Comparison of ENCODE assay signal across 8 mouse cellular contexts in the genomic region with DNA sequence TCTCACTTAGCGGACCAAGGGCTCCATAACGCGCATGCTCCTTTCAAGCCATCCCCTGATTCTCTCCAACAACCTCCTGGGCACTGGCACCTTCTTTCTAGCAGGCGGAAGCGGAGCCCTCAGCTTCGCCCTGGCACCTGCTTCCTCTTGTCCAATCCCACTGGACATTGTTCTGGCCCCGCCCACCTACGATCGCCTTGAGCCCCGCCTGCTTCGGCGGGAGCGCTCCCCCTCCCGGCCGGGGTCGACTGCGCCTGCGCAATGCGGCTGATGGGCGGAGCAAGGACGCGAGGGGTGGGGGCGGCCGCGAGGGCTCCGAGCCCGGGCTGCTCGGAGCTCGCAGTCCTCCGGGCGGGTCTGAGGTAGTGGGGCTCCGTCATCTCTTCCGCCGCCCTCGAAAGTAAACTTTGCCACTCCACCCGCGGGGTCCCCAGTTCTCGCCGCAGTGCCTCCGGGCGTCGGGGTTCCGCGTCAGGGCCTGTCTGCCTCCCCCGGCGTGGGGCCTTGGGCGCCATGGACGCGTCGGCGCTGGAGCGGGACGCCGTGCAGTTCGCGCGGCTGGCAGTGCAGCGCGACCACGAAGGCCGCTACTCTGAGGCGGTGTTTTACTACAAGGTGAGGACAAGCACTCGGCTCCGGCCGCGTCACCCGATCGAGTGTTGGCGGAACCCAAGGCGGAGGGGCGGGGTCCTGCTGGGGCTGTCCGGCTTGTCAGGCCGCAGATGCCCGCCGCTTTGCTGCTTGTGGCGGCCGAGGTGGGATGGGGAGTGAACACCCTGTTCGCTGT. TPM values are rescaled to one million over a fixed set of nuclear protein-coding genes. Genes with fewer than 3 reads are reported as not detected.
DNase-seq lines count a peak whose midpoint lies in the region; ATAC-seq and TF ChIP-seq lines count a peak whose summit lies in the region.

A gene (plus strand): TSS at position 270 of the 787 bp plus-strand sequence.

- peaks cover 25% of the 10 kb centered on the region for H3K4me1 ChIP-seq in hindbrain, embryonic 13.5 days (replicated peaks)

- ATAC-seq in Patski = peak; percentile 97
- peak; percentile 98 for ATAC-seq in hindbrain, embryonic 13.5 days (ENCODE audit: low FRiP score)

- peaks cover 9% of the 10 kb centered on the region for H3K27me3 ChIP-seq in Patski
- no peaks in the 10 kb centered on the region for H3K27me3 ChIP-seq in hindbrain, embryonic 13.5 days

- peak within 1 kb of the TSS; percentile 82 for H3K4me3 ChIP-seq in hindbrain, embryonic 13.5 days

- DNase-seq in Patski (ENCODE audit: low read depth, low spot score) = peak; percentile 83
- DNase-seq in cerebellum, postnatal 14 days = peak; percentile 100
- peak; percentile 94 to 97 for DNase-seq in frontal cortex, postnatal 14 days (ENCODE audit: low spot score in 2 of 2)
- DNase-seq in layer of hippocampus, postnatal 25 days (ENCODE audit: extremely low spot score in 1 of 2, low spot score in 1 of 2) = peak; percentile 98
- DNase-seq in lung, postnatal 25 days (ENCODE audit: low spot score) = peak; percentile 97
- DNase-seq in retina, embryonic 14.5 days (ENCODE audit: low spot score) = peak; percentile 99
- DNase-seq in thymus, postnatal 4 days = peak; percentile 100

- in situ Hi-C loops in Patski (cut with MboI; ENCODE audit: low pct_unique_long_range_greater_than_20kb) = no loop called here

- H3K27ac ChIP-seq in hindbrain, embryonic 13.5 days = peak within 1 kb of the TSS; percentile 94

- H3K36me3 ChIP-seq in hindbrain, embryonic 13.5 days = peaks cover 7% of the 10 kb centered on the region; the same call in 1 of the 2 replicates

- WGBS in hindbrain, embryonic 13.5 days = under 1% methylated on average over 78 of the region's 78 CpGs

- POLR2A ChIA-PET in Patski (lab: Charles Lee) = interaction anchor here (0.5 kb wide), 1 partner anchor 205 kb away, joined by 3 read pairs; no protein-coding TSS in a partner anchor

- no peaks in the 10 kb centered on the region for H3K9me3 ChIP-seq in hindbrain, embryonic 13.5 days

- TF ChIP-seq CTCF in Patski (IDR thresholded peaks at IDR 0.05) = no peak

- CTCF ChIA-PET in Patski (lab: Charles Lee) = no interaction called here

- H3K4me2 ChIP-seq in hindbrain, embryonic 13.5 days = peak within 1 kb of the TSS; percentile 72

- peak within 1 kb of the TSS; percentile 92 for H3K9ac ChIP-seq in hindbrain, embryonic 13.5 days

RNA-seq across cellular contexts. Expression of the gene that starts here (rescaled TPM):
- 50.4 TPM for polyA plus RNA-seq in Patski (2021)
- polyA plus RNA-seq in hindbrain, embryonic 13.5 days (2015; fragmentation: Nextera tagmentation; extraction: Ambion mirVana) = 70.5 and 76.3 TPM in 2 replicates
- 10 to 100 TPM; 36.8 to 40.1 TPM for total RNA-seq in layer of hippocampus, postnatal 25 days (2021)

Comparison
In these comparisons a context has a peak if more than half of its experiments do, and no peak if none do; other contexts are left out.
1. Peak in every context shown above with its lines: DNase-seq, ATAC-seq, H3K4me3 ChIP-seq and H3K27ac ChIP-seq.